Mouse (Mus musculus): ENCODE data around the gene Gstp1. TPM values are rescaled to one million over a fixed set of nuclear protein-coding genes. Genes with fewer than 3 reads are reported as not detected.
"Not testable (repeated sequence)": the region's sequence is repeated elsewhere in the genome, so short reads cannot be mapped to it uniquely, and the experiment has no call there.

The Gstp1 gene
- polyA plus RNA-seq, 1 experiment: 173 TPM

GRCm38 (mm10) chr19:4054613-4055012, 16.8 kb upstream of the Gstp1 start:
- Histone ChIP-seq H3K36me3 (replicated peaks; ENCODE audit: low read length) (no peaks in the 10 kb centered on the region), H3K4me1 (peaks cover 40% of the 10 kb centered on the region), H3K4me3 (replicated peaks) (no peak overlapping the region), H3K27me3 (replicated peaks) (peaks cover 62% of the 10 kb centered on the region), H3K9me3 (peaks cover 4% of the 10 kb centered on the region; the same call in 1 of the 2 replicates)
- TF ChIP-seq GATA1 (IDR thresholded peaks at IDR 0.05; ENCODE audit: borderline replicate concordance, low read length): no peak
- TF ChIP-seq FLI1 (IDR thresholded peaks at IDR 0.05; ENCODE audit: low read length): no peak

GRCm38 (mm10) chr19:4052516-4053030, 14.8 kb upstream of the Gstp1 start:
- peaks cover 44% of the 10 kb centered on the region for H3K27me3 ChIP-seq (replicated peaks)
- no peak for TF ChIP-seq GATA1 (IDR thresholded peaks at IDR 0.05; ENCODE audit: borderline replicate concordance, low read length)
- no peak for TF ChIP-seq FLI1 (IDR thresholded peaks at IDR 0.05; ENCODE audit: low read length)
- H3K4me3 ChIP-seq (replicated peaks): no peak overlapping the region
- no peaks in the 10 kb centered on the region for H3K36me3 ChIP-seq (replicated peaks; ENCODE audit: low read length)
- H3K4me1 ChIP-seq: peaks cover 26% of the 10 kb centered on the region
- peaks cover 4% of the 10 kb centered on the region; the same call in 1 of the 2 replicates for H3K9me3 ChIP-seq

GRCm38 (mm10) chr19:4051741-4052515, 14.1 kb upstream of the Gstp1 start:
- Histone ChIP-seq H3K36me3 (replicated peaks; ENCODE audit: low read length) (no peaks in the 10 kb centered on the region), H3K9me3 (peaks cover 4% of the 10 kb centered on the region; the same call in 1 of the 2 replicates), H3K4me1 (peaks cover 31% of the 10 kb centered on the region), H3K27me3 (replicated peaks) (peaks cover 38% of the 10 kb centered on the region), H3K4me3 (replicated peaks) (no peak overlapping the region)
- TF ChIP-seq FLI1 (IDR thresholded peaks at IDR 0.05; ENCODE audit: low read length) (no peak), GATA1 (IDR thresholded peaks at IDR 0.05; ENCODE audit: borderline replicate concordance, low read length) (no peak)

GRCm38 (mm10) chr19:4051016-4051415, 13.2 kb upstream of the Gstp1 start:
- H3K4me3 ChIP-seq (replicated peaks): no peak overlapping the region

GRCm38 (mm10) chr19:4049069-4049468, 11.3 kb upstream of the Gstp1 start:
- not testable (repeated sequence) for H3K9me3 ChIP-seq; H3K36me3 ChIP-seq (replicated peaks; ENCODE audit: low read length); H3K4me3 ChIP-seq (replicated peaks)
- H3K27me3 ChIP-seq (replicated peaks): peaks cover 12% of the 10 kb centered on the region
- peaks cover 53% of the 10 kb centered on the region for H3K4me1 ChIP-seq

More at GRCm38 (mm10) chr19:4051016-4051415, 13.2 kb upstream of the Gstp1 start:
- TF ChIP-seq FLI1 (IDR thresholded peaks at IDR 0.05; ENCODE audit: low read length) (no peak), GATA1 (IDR thresholded peaks at IDR 0.05; ENCODE audit: borderline replicate concordance, low read length) (no peak)
- Histone ChIP-seq H3K27me3 (replicated peaks) (peaks cover 29% of the 10 kb centered on the region), H3K9me3 (peaks cover 4% of the 10 kb centered on the region; the same call in 1 of the 2 replicates), H3K36me3 (replicated peaks; ENCODE audit: low read length) (no peaks in the 10 kb centered on the region), H3K4me1 (peaks cover 40% of the 10 kb centered on the region)

- H3K4me3 ChIP-seq (replicated peaks): no peak overlapping the region
These were observed 10.1 kb upstream of the Gstp1 start for GRCm38 (mm10) chr19:4047859-4048258.

GRCm38 (mm10) chr19:4046866-4047254, 9.1 kb upstream of the Gstp1 start:
- H3K27me3 ChIP-seq (replicated peaks): peaks cover 4% of the 10 kb centered on the region
- peaks cover 4% of the 10 kb centered on the region; the same call in 1 of the 2 replicates for H3K9me3 ChIP-seq
- TF ChIP-seq FLI1 (IDR thresholded peaks at IDR 0.05; ENCODE audit: low read length) (no peak), GATA1 (IDR thresholded peaks at IDR 0.05; ENCODE audit: borderline replicate concordance, low read length) (no peak)
- no peak overlapping the region for H3K4me3 ChIP-seq (replicated peaks)
- H3K4me1 ChIP-seq: peaks cover 56% of the 10 kb centered on the region
- no peaks in the 10 kb centered on the region for H3K36me3 ChIP-seq (replicated peaks; ENCODE audit: low read length)

More at GRCm38 (mm10) chr19:4047859-4048258, 10.1 kb upstream of the Gstp1 start:
- H3K27me3 ChIP-seq (replicated peaks): peaks cover 7% of the 10 kb centered on the region
- no peaks in the 10 kb centered on the region for H3K36me3 ChIP-seq (replicated peaks; ENCODE audit: low read length)
- H3K4me1 ChIP-seq: peaks cover 60% of the 10 kb centered on the region
- H3K9me3 ChIP-seq: peaks cover 4% of the 10 kb centered on the region; the same call in 1 of the 2 replicates
- no peak for TF ChIP-seq GATA1 (IDR thresholded peaks at IDR 0.05; ENCODE audit: borderline replicate concordance, low read length)
- no peak for TF ChIP-seq FLI1 (IDR thresholded peaks at IDR 0.05; ENCODE audit: low read length)

GRCm38 (mm10) chr19:4045966-4046865, 8.4 kb upstream of the Gstp1 start, which contains the start of gene Gstp2:
Gstp2 (minus strand) TSS chr19:4046023.
- Histone ChIP-seq H3K4me1 (peaks cover 57% of the 10 kb centered on the region), H3K4me3 (replicated peaks) (peak within 1 kb of the TSS; percentile 56), H3K27me3 (replicated peaks) (peaks cover 4% of the 10 kb centered on the region), H3K9me3 (peaks cover 3% of the 10 kb centered on the region; the same call in 1 of the 2 replicates), H3K36me3 (replicated peaks; ENCODE audit: low read length) (no peaks in the 10 kb centered on the region)
- TF ChIP-seq FLI1 (IDR thresholded peaks at IDR 0.05; ENCODE audit: low read length) (no peak), GATA1 (IDR thresholded peaks at IDR 0.05; ENCODE audit: borderline replicate concordance, low read length) (no peak)

- not testable (repeated sequence) for H3K36me3 ChIP-seq (replicated peaks; ENCODE audit: low read length); H3K27me3 ChIP-seq (replicated peaks); H3K4me3 ChIP-seq (replicated peaks); H3K9me3 ChIP-seq
- H3K4me1 ChIP-seq: peaks cover 67% of the 10 kb centered on the region
These were observed 6.3 kb upstream of the Gstp1 start for GRCm38 (mm10) chr19:4044109-4044508.

Measured in megakaryocyte, embryonic 14.5 days (primary cell).